Mouse (Mus musculus) G1E (cell line): ENCODE measurements around the gene Zc2hc1c.

Experiments used
- CTCF ChIP-seq: IDR thresholded peaks from 2 replicates; pipeline ENCODE4 v1.5.1; 2012; ENCODE audit warnings: low read depth, low read length, inconsistent platforms, mixed read lengths
- GATA2 ChIP-seq: IDR thresholded peaks from 2 replicates; pipeline ENCODE4 v1.6.1; 2012; ENCODE audit warnings: low read depth, low read length, inconsistent platforms, borderline replicate concordance
- TAL1 ChIP-seq: conservative IDR thresholded peaks from 2 replicates; pipeline ENCODE4 v1.6.1; 2012; ENCODE audit warnings: low read depth, low read length, inconsistent platforms, mixed read lengths

GRCm38 (mm10) chr12:85270319-85270718 is 18.1 kb upstream of the Zc2hc1c start, which contains the start of gene Mlh3:
- TF ChIP-seq TAL1 (no peak), CTCF (no peak), GATA2 (no peak)
